Mouse (Mus musculus) intestine, postnatal 0 days (tissue): Measurements from ENCODE around the gene Xab2. TPM values are rescaled to one million over a fixed set of nuclear protein-coding genes. Genes with fewer than 3 reads are reported as not detected.

Experiments used
- ATAC-seq: fragments of 200-750 bp; cut with Nextera tagmentation; 2 replicates; pipeline ENCODE4 v1.8.0; 2017; ENCODE audit warnings: mild to moderate bottlenecking, moderate TSS enrichment, moderate library complexity
- H3K27ac ChIP-seq: fragments of 300-500 bp; sonication (generic); 2 replicates; pipeline ENCODE4 v1.5.1; 2014; ENCODE audit warnings: mild to moderate bottlenecking, low read depth, low read length, moderate library complexity
- H3K27me3 ChIP-seq: fragments of 300-500 bp; sonication (generic); replicated peaks from 2 replicates; pipeline ENCODE4 v1.6.1; 2014; ENCODE audit warnings: low read length, mixed read lengths; ENCODE audit not compliant: control insufficient read depth, insufficient read depth
- H3K36me3 ChIP-seq: fragments of 300-500 bp; sonication (generic); 2 replicates; pipeline ENCODE4 v1.6.1; 2014; ENCODE audit warnings: mild to moderate bottlenecking, moderate library complexity; ENCODE audit not compliant: control insufficient read depth, insufficient read depth
- H3K4me1 ChIP-seq: fragments of 300-500 bp; sonication (generic); replicated peaks from 2 replicates; pipeline ENCODE4 v1.6.1; 2014; ENCODE audit warnings: antibody characterized with exemption, low read length, mixed read lengths; ENCODE audit not compliant: control insufficient read depth, insufficient read depth
- H3K4me2 ChIP-seq: fragments of 300-500 bp; sonication (generic); replicated peaks from 2 replicates; pipeline ENCODE4 v1.6.1; 2014; ENCODE audit warnings: low read depth, mild to moderate bottlenecking, moderate library complexity
- H3K4me3 ChIP-seq: fragments of 300-500 bp; sonication (generic); 2 replicates; pipeline ENCODE4 v1.5.1; 2014; ENCODE audit warnings: low read depth, low read length
- H3K9ac ChIP-seq: fragments of 300-500 bp; sonication (generic); 2 replicates; pipeline ENCODE4 v1.6.1; 2014; ENCODE audit warnings: mild to moderate bottlenecking, low read depth, low read length
- H3K9me3 ChIP-seq: fragments of 300-500 bp; sonication (generic); 2 replicates; pipeline ENCODE4 v1.6.1; 2016; ENCODE audit warnings: mixed run types; ENCODE audit not compliant: control insufficient read depth
- CTCF ChIP-seq: sonication (generic); IDR thresholded peaks from 2 replicates; pipeline ENCODE4 v1.5.1; 2016; ENCODE audit warnings: low read depth, mild to moderate bottlenecking, control low read depth, antibody characterized with exemption, moderate library complexity
- WGBS: fragments of 180-500 bp; shearing (Covaris S2); extraction: QIAGEN DNeasy Blood & Tissue Kit; methylation state at CpG from one replicate; pipeline ENCODE4 v1.1.7; 2014; 5-methylcytosine and 5-hydroxymethylcytosine counted together
- polyA plus RNA-seq: library from polyadenylated mRNA; unstranded; fragments of >200 nt; fragmentation: Nextera tagmentation; extraction: Ambion mirVana; gene quantifications from 2 replicates; pipeline ENCODE4 v1.2.1, GENCODE M21; 2015

Xab2 gene
- polyA plus RNA-seq, 1 experiment from 2014 or later, result 16.8 TPM

DNA sequence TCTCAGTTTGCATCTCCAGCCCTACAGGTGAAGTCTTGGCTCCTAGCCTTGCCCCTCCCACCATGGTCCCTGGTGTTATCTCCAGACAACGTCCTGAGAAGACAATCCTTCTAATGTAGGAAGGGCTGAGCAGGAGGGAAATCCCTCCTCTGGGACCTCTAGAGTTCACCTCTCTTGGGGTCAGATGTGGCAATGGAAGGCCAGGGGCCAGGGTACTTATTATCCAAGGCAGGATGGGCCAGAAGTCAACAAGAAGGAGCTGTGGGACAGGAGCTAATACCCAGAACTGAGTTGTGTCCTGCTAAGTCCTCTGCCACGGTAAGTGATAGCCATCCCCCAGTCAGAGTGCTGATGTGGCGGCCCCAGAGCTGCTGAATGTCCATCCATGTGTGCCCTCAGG, 34.4 kb upstream of the Xab2 start, which contains the start of gene Retn:
Gene Retn, plus strand, starts transcription at position 245 of the 400 bp plus-strand sequence.
- no peak for ATAC-seq
- no peak for TF ChIP-seq CTCF

DNA sequence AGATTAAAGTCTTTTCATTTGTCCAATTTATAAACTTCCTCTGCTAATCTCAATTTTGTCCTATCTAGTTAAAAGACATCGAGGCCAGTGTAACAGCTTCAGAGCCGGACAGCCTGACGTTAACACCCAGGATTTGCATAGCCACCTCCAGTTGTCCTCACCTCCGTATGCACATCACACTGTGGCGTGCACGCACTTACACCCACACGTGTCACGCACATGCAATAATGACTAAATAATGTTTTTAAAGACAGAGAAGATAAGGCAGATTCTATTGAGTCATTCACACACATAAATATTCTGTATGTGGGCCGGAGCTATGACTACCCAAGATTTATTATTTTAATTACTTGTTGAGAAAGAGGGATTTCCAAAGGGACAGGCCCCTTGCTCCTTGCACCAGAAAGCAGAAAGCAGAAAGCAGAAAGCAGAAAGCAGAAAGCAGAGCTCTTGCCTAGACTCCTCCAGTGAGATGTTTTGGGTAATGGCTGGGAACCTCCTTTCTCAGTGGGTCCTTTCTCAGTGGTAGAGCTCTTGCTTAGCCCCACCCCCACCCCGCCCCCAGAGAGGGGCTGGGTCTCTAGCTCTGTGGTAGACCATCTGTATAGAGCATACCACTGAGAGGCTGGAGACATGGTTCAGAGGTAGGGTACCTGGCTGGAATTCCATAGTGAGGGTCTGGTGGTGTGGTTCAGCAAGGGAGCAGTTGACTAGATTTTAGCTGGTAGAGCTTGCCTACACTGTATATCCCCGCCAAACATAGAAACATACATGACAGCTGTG, 33.8 kb upstream of the Xab2 start:
- WGBS, result 65% methylated on average over 11 of the region's 11 CpGs
- no peak for TF ChIP-seq CTCF
- H3K27me3 ChIP-seq, result 0 out of 2 replicates have a peak, but pooled peaks cover 4% of the 10 kb centered on the region
- H3K27ac ChIP-seq, result no peak overlapping the region
- H3K4me2 ChIP-seq, result no peak overlapping the region
- H3K4me1 ChIP-seq, result no peaks in the 10 kb centered on the region
- no peak overlapping the region for H3K9ac ChIP-seq
- no peak overlapping the region for H3K4me3 ChIP-seq
- no peaks in the 10 kb centered on the region for H3K36me3 ChIP-seq
- ATAC-seq, result no peak
- H3K9me3 ChIP-seq, result no peaks in the 10 kb centered on the region

More for the DNA sequence above, 34.4 kb upstream of the Xab2 start, which contains the start of gene Retn:
- Histone ChIP-seq H3K9ac (no peak within 1 kb of the TSS), H3K27ac (no peak within 1 kb of the TSS), H3K4me3 (no peak within 1 kb of the TSS), H3K36me3 (no peaks in the 10 kb centered on the region), H3K27me3 (0 out of 2 replicates have a peak, but pooled peaks cover 4% of the 10 kb centered on the region), H3K9me3 (no peaks in the 10 kb centered on the region), H3K4me2 (no peak within 1 kb of the TSS), H3K4me1 (no peaks in the 10 kb centered on the region)
- WGBS, result 66% methylated on average over 3 of the region's 3 CpGs

DNA sequence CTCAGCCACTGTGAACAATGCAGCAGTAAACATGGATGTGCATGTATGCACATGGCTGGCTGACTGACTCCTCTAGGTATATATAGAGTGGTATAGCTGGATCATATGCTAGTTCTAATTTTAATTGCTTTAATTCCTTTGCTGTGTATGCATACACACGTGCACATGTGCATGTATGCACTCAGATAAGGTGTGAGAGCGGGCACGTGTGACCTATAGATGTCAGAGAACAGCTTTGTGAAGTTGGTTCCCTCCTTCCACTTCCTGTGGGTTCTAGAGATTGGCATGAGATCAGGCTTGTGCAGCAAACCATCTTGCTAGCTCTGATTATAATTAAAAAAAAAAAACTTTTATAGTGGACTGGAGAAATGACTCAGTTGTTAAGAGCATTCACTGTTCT, 31.7 kb upstream of the Xab2 start:
- Histone ChIP-seq H3K36me3 (no peaks in the 10 kb centered on the region), H3K27ac (no peak overlapping the region), H3K27me3 (0 out of 2 replicates have a peak, but pooled peaks cover 4% of the 10 kb centered on the region), H3K9me3 (no peaks in the 10 kb centered on the region), H3K4me1 (no peaks in the 10 kb centered on the region), H3K4me3 (no peak overlapping the region), H3K9ac (no peak overlapping the region), H3K4me2 (no peak overlapping the region)
- 61% methylated on average over 3 of the region's 3 CpGs for WGBS
- TF ChIP-seq CTCF, result no peak
- no peak for ATAC-seq

GRCm38 (mm10) chr8:3648990-3649389, 27.9 kb upstream of the Xab2 start:
- H3K9me3 ChIP-seq, result no peaks in the 10 kb centered on the region
- H3K27ac ChIP-seq, result no peak overlapping the region
- no peaks in the 10 kb centered on the region for H3K27me3 ChIP-seq
- no peak overlapping the region for H3K4me3 ChIP-seq
- TF ChIP-seq CTCF, result no peak
- no peak for ATAC-seq
- H3K9ac ChIP-seq, result no peak overlapping the region
- no peak overlapping the region for H3K4me2 ChIP-seq
- H3K4me1 ChIP-seq, result no peaks in the 10 kb centered on the region; the same call in 1 of the 2 replicates
- H3K36me3 ChIP-seq, result no peaks in the 10 kb centered on the region
- 65% methylated on average over 1 of the region's 1 CpGs for WGBS

DNA sequence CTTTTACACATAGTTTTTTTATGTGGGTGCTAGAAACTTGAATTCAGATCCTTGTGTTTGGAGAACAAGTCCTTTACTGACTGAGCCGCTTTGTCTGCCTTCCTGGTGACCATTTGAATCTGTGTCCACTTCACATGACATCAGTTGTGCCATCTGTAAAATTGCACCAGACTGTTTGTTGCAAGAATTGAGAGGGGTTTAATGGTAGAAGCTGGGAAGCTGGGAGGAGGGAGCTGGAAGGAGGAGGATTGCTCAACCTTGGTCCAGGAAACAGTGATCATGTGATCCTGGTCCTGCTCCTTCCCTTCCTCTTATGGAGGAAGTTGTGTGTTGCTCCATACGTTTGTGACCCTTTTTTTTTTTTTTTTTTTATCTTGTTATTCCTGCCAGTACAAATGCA, 27.2 kb upstream of the Xab2 start:
- Histone ChIP-seq H3K4me3 (no peak overlapping the region), H3K4me2 (no peak overlapping the region), H3K9me3 (no peaks in the 10 kb centered on the region), H3K27ac (no peak overlapping the region), H3K27me3 (no peaks in the 10 kb centered on the region), H3K9ac (no peak overlapping the region), H3K36me3 (no peaks in the 10 kb centered on the region), H3K4me1 (no peaks in the 10 kb centered on the region; the same call in 1 of the 2 replicates)
- ATAC-seq, result no peak
- TF ChIP-seq CTCF, result no peak
- WGBS, result 64% methylated on average over 2 of the region's 2 CpGs

- no peak for TF ChIP-seq CTCF
- Histone ChIP-seq H3K4me1 (no peaks in the 10 kb centered on the region; the same call in 1 of the 2 replicates), H3K36me3 (0 out of 2 replicates have a peak, but pooled peaks cover 3% of the 10 kb centered on the region), H3K27me3 (no peaks in the 10 kb centered on the region), H3K27ac (no peak overlapping the region), H3K4me3 (no peak overlapping the region), H3K9me3 (no peaks in the 10 kb centered on the region), H3K9ac (no peak overlapping the region), H3K4me2 (no peak overlapping the region)
- 64% methylated on average over 4 of the region's 4 CpGs for WGBS
- ATAC-seq, result no peak
Observed at GRCm38 (mm10) chr8:3647561-3647960, 26.4 kb upstream of the Xab2 start.
